Mouse (Mus musculus) midbrain, embryonic 15.5 days (tissue): ENCODE measurements at regions not wholly inside any gene's neighbourhood (a gene's known extent, or its start where the extent isn't known, plus 50 kb on each side); places are given as distances from the start of the nearest gene placed in this dataset.

ENCODE experiments used
- ATAC-seq: fragments of 200-750 bp; cut with Nextera tagmentation; replicated peaks from 2 replicates; pipeline ENCODE4 v1.8.0; 2017; ENCODE audit warnings: moderate TSS enrichment
- H3K27ac ChIP-seq: fragments of 300-500 bp; sonication (generic); 2 replicates; pipeline ENCODE4 v1.5.1; 2015; ENCODE audit warnings: mild to moderate bottlenecking, inconsistent platforms
- H3K27me3 ChIP-seq: fragments of 300-500 bp; sonication (generic); replicated peaks from 2 replicates; pipeline ENCODE4 v1.6.1; 2015; ENCODE audit warnings: inconsistent platforms
- H3K36me3 ChIP-seq: fragments of 300-500 bp; sonication (generic); replicated peaks from 2 replicates; pipeline ENCODE4 v1.6.1; 2015; ENCODE audit warnings: inconsistent platforms
- H3K4me1 ChIP-seq: fragments of 300-500 bp; sonication (generic); 2 replicates; pipeline ENCODE4 v1.6.1; 2015; ENCODE audit warnings: inconsistent platforms
- H3K4me2 ChIP-seq: fragments of 300-500 bp; sonication (generic); 2 replicates; pipeline ENCODE4 v1.6.1; 2015; ENCODE audit warnings: inconsistent platforms, mild to moderate bottlenecking, moderate library complexity
- H3K4me3 ChIP-seq: fragments of 300-500 bp; sonication (generic); 2 replicates; pipeline ENCODE4 v1.5.1; 2015; ENCODE audit warnings: mild to moderate bottlenecking, inconsistent platforms
- H3K9ac ChIP-seq: fragments of 300-500 bp; sonication (generic); 2 replicates; pipeline ENCODE4 v1.6.1; 2015; ENCODE audit warnings: mild to moderate bottlenecking, inconsistent platforms
- H3K9me3 ChIP-seq: fragments of 300-500 bp; sonication (generic); 2 replicates; pipeline ENCODE4 v1.6.1; 2016; ENCODE audit warnings: inconsistent platforms
- WGBS: fragments of 180-500 bp; shearing (Covaris S2); methylation state at CpG from one replicate; pipeline ENCODE4 v1.1.7; 2015; ENCODE audit warnings: mixed read lengths; 5-methylcytosine and 5-hydroxymethylcytosine counted together

DNA sequence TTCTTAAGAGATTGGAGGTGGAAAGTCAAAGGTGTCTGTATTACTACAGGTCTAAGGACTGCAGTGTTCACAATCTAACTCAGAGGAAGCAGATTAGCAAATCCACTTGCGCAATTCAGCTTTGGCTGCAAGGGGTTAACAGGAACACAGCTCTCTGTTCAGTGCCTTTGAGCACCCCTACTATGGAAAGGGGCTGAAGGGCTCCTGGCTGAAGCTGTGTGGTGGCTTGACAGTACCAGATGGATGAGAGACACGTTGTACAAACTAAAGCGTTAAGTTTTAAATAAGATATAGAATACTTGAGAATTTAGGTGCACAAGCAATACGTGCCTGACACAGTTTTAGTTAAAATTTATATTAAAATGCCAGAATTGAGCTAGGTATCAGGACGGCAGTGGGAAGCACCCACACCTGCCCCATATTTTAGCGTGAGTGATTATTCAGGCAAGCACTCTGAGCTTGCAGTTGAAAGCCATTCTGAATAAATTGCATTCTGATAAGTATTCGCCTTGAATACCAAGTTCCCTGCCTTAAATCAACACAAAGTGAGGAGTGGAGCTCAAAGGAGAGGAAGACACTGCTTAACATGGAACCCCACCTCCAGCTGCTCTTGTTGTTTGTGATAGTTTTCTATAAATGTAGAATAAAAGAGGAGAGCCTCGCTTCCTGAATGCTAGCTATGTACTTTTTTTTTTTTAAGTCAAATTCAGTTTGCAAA is 223.1 kb upstream of the Adamts16 start:
- WGBS = 57% methylated on average over 8 of the region's 8 CpGs
- H3K27ac ChIP-seq = no peak overlapping the region

DNA sequence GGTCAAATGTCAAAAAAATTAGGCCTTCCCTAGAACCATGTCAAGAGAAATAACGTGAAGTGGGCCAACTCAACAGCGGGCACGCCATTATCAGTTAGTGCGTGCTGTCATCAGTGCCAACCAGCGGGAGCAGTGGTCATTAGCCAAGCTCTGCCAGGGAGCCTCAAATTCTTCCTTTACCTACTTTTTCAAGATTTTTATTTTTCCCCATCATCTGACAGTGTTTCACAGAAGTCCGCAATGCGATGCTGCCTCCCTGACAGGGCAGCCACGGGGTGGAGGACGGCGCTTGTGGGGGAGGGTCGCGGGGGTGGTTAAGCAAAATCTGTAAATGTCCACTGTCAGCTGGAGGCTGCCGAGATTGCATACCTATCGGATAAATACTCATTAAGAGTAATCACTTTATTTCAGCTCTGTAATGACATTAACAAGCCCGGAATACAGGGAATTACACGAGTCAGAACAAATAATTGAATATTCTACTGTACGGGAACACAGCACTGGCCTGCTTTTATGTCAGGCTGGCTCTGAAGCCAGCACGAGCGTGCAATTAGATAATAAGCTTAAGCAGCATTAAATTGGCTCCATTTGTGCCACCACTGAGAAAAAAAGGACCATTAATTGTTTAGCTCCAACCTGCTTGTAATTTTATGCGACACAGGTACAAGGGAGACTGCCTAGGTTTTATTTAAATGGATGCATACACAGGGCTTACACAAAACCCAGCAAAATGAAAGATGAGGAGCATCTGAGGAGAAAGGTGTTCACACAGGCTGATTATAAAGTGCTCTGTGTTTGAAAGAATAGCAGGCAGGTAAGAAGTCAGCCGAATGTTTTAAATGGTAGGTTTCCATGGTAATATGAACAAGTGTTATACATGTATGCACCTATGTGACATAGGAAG is 212.0 kb upstream of the Adamts16 start:
- H3K9ac ChIP-seq = no peak overlapping the region
- no peaks in the 10 kb centered on the region for H3K27me3 ChIP-seq
- H3K27ac ChIP-seq = peak overlapping the region; percentile 70
- no peaks in the 10 kb centered on the region for H3K9me3 ChIP-seq
- WGBS = 39% methylated on average over 21 of the region's 21 CpGs
- H3K4me2 ChIP-seq = peak overlapping the region; percentile 32
- ATAC-seq = peak; percentile 84
- no peak overlapping the region for H3K4me3 ChIP-seq
- H3K4me1 ChIP-seq = peaks cover 31% of the 10 kb centered on the region
- H3K36me3 ChIP-seq = no peaks in the 10 kb centered on the region

More for the DNA sequence above, 223.1 kb upstream of the Adamts16 start:
- H3K4me2 ChIP-seq = no peak overlapping the region
- no peak overlapping the region for H3K4me3 ChIP-seq
- no peaks in the 10 kb centered on the region for H3K27me3 ChIP-seq
- H3K4me1 ChIP-seq = peaks cover 20% of the 10 kb centered on the region
- H3K9ac ChIP-seq = no peak overlapping the region
- no peaks in the 10 kb centered on the region for H3K9me3 ChIP-seq
- no peaks in the 10 kb centered on the region for H3K36me3 ChIP-seq
- ATAC-seq = 0 out of 2 replicates have a peak, but pooled peaks have one; percentile 10

DNA sequence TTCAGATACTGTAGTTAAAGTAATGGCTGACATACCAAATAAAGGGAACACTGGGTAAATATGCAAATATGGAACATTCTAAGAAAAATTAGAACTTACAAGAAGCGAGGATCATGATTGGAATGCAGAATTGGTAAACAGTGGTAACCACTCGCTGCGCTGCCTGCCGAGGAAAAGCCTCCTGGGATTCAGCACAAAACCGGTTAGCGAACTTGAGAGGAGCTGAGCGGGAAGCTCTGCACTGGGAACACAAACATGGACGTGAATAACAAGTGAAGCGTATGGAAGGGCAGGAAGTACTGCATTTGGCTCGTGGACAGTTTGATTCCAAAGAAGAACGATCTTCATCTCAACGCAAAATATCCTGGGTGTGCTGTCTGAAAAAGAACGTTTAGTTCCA is 209.0 kb upstream of the Adamts16 start:
- 29% methylated on average over 13 of the region's 13 CpGs for WGBS

DNA sequence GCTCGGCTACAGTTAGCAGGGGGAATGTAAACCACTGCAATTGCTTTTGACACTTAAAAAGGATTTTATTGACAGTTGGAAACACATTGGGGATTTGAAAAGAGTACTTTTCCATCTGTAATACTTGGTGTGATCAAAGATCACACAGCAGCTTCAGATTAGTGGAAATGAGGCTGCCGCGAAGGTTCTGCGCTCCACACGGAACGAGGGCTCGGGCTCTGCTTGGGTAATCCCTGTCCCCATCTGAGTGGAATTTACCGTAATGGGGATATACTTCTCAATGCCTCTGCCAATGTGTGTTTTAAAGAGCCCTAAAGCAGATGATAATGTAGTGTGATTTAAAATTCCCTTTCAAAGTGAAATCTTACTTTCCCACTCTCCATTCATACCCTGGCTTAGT is 194.4 kb upstream of the Adamts16 start:
- 41% methylated on average over 8 of the region's 8 CpGs for WGBS
- H3K27ac ChIP-seq = peak overlapping the region; percentile 51
- no peaks in the 10 kb centered on the region for H3K36me3 ChIP-seq
- H3K9ac ChIP-seq = no peak overlapping the region
- peak; percentile 53; the same call in 1 of the 2 replicates for ATAC-seq
- no peak overlapping the region for H3K4me3 ChIP-seq
- H3K4me2 ChIP-seq = peak overlapping the region; percentile 28
- peaks cover 16% of the 10 kb centered on the region; the same call in 1 of the 2 replicates for H3K4me1 ChIP-seq
- no peaks in the 10 kb centered on the region for H3K9me3 ChIP-seq
- H3K27me3 ChIP-seq = no peaks in the 10 kb centered on the region

More for the DNA sequence above, 209.0 kb upstream of the Adamts16 start:
- Histone ChIP-seq H3K36me3 (no peaks in the 10 kb centered on the region), H3K4me1 (peaks cover 31% of the 10 kb centered on the region), H3K9me3 (no peaks in the 10 kb centered on the region), H3K4me2 (peak overlapping the region; percentile 24; the same call in 1 of the 2 replicates), H3K27ac (no peak overlapping the region), H3K4me3 (no peak overlapping the region), H3K9ac (no peak overlapping the region), H3K27me3 (no peaks in the 10 kb centered on the region)
- ATAC-seq = no peak

DNA sequence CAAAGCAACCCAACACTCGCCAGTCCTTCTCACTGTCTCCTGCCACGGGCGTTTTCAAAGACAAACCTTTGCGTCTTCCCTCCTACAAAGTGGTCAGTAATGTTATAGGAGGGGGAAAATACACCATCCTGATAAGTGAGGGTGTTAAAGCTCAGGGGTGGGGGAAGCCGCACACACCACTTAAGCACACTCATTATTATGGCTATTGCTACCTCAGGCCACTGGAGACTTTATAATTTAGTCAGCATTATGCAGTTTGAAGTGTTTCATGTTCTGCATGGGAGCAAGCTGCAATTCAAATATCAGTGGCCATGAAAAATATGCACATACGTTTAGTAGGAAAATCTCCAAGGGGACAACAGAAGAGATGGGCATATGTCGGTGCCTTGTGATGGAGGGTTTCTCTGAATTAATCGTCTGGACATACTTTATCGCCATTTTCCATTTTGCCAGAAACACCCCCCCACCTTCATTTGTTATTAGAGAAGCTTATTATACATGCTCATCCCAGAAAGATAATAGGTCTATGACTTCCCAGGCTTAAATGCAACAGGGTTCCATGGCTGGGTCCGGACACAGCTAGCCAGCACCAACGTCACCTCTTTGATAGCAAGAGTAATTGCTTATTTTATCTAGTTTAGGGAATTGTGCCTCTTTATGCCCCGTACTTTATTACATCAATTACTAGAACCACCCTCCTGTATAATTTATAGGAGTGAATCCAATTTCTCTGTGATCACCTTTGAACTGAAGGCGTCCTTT is 193.5 kb upstream of the Adamts16 start:
- Histone ChIP-seq H3K9ac (no peak overlapping the region), H3K9me3 (no peaks in the 10 kb centered on the region), H3K36me3 (no peaks in the 10 kb centered on the region), H3K27ac (peak overlapping the region; percentile 51), H3K4me3 (no peak overlapping the region), H3K4me1 (peaks cover 16% of the 10 kb centered on the region; the same call in 1 of the 2 replicates), H3K4me2 (peak overlapping the region; percentile 28), H3K27me3 (no peaks in the 10 kb centered on the region)
- ATAC-seq = peak; percentile 74
- 32% methylated on average over 13 of the region's 13 CpGs for WGBS

DNA sequence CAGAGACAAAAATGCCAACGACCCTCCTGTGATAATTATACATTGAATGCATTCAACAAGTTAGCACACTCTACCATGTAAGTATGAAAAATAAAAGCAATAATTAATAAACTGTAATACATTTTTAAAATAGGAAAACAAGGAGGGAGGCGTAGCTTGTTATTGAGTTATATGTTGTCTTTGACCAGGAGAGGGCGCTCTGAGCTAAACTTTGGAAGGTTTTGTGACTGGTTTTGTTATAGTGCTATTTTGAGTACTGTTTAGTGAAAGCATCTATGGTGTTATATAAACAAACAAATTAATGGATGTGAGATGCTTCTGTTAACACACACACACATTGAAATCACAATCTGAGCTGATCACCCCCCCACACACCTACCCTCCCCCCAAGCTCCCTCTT is 166.6 kb upstream of the Adamts16 start:
- 19% methylated on average over 3 of the region's 3 CpGs for WGBS
- H3K4me1 ChIP-seq = no peaks in the 10 kb centered on the region
- no peaks in the 10 kb centered on the region for H3K36me3 ChIP-seq
- H3K9ac ChIP-seq = no peak overlapping the region
- peaks cover 10% of the 10 kb centered on the region for H3K27me3 ChIP-seq
- H3K27ac ChIP-seq = no peak overlapping the region
- no peaks in the 10 kb centered on the region for H3K9me3 ChIP-seq
- ATAC-seq = 0 out of 2 replicates have a peak, but pooled peaks have one; percentile 25
- no peak overlapping the region for H3K4me3 ChIP-seq
- no peak overlapping the region for H3K4me2 ChIP-seq

DNA sequence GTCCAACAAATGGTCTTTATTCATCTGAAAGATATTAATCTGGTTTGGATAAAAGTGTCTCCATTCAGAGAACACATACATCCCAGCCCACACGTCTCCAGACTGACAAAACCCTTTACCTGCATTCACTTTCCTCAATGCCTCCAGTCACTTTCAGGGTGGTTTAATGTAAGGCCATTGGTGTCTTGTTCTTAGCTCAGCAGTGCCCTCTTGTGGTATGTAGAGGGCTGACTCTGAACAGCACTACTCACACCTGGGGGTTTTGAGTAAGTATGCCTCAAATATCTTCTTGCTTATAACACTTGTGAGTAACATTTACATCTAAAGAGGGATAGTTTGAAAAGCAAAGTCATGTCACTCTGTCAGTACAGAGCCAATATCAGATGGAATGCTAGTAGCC is 164.5 kb upstream of the Adamts16 start:
- Histone ChIP-seq H3K27ac (no peak overlapping the region), H3K27me3 (peaks cover 10% of the 10 kb centered on the region), H3K9ac (no peak overlapping the region), H3K36me3 (no peaks in the 10 kb centered on the region), H3K4me1 (no peaks in the 10 kb centered on the region), H3K4me3 (no peak overlapping the region), H3K4me2 (no peak overlapping the region), H3K9me3 (no peaks in the 10 kb centered on the region)
- 19% methylated on average over 1 of the region's 1 CpGs for WGBS
- ATAC-seq = no peak; the same call in 1 of the 2 replicates

DNA sequence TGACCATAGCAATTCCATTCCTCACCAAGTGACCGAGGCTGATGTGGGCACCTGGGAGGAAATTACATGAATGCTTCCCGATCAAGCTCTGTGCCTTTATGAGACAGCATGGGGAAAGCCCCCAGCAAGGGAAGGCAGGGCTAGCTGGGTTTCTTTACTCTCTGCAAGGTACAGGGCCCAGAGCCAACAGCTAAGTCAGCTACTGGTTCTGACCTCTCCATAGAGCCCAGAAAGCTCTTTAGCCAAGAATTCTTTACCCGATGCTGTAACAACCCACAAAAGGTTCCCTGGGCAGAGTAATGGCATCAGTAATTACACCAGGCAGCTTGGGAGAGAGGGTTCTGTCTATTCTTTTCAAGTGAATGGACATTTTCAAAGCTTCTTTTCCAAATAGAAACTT is 161.9 kb upstream of the Adamts16 start:
- no peak for ATAC-seq
- 55% methylated on average over 3 of the region's 3 CpGs for WGBS
- Histone ChIP-seq H3K9ac (no peak overlapping the region), H3K4me1 (no peaks in the 10 kb centered on the region), H3K27me3 (peaks cover 10% of the 10 kb centered on the region), H3K36me3 (no peaks in the 10 kb centered on the region), H3K27ac (no peak overlapping the region), H3K4me2 (no peak overlapping the region), H3K4me3 (no peak overlapping the region), H3K9me3 (no peaks in the 10 kb centered on the region)

DNA sequence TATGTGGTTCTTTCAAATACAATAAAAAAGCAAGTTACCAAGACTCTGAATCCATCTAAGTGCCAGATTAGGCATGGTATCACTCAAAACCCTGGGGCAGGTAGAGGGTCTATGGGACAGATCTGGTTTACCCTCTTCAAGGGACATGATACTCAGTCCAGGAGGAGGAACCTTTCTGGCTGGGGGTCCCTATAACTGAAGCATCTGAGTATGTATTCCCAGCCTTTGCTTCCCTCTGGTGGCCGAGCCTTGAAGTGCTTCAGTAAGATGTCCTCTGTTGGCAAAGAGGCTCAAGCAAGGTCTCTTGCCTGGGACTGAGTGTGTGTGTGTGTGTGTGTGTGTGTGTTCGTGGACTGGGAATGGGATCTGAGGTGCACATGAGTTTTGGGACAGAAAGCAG is 159.7 kb upstream of the Adamts16 start:
- Histone ChIP-seq H3K36me3 (no peaks in the 10 kb centered on the region), H3K4me3 (no peak overlapping the region), H3K4me1 (no peaks in the 10 kb centered on the region), H3K4me2 (no peak overlapping the region), H3K9ac (no peak overlapping the region), H3K27me3 (no peaks in the 10 kb centered on the region), H3K9me3 (no peaks in the 10 kb centered on the region), H3K27ac (no peak overlapping the region)
- peak; percentile 83 for ATAC-seq
- 2% methylated on average over 2 of the region's 2 CpGs for WGBS

DNA sequence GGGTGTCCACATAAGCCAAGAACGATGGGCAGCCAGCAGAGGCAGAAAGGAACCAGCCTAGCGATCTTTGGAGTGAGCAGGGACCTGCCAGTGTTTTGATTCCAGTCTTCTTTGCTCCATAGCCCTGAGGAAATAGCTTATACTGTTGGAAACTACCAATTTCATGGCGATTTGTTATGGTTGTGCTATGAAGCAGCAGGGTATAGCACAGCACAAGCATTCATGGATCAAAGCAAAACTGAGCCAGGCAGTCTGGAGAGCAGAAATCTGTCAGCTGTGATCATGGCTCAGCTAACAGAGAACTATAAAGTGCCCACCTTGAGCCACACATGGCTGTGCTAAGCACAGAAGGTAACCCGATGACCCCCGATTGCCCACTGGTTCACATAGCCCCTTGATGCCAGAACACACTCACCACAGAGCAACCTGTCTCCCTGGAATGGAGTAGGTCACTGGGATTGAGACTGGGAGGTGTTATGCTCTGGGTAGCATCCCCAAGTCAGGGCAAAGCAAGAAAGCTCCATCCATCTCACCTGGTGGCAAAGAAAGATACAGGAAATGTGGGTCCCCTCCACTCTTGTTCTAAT is 158.9 kb upstream of the Adamts16 start:
- 60% methylated on average over 5 of the region's 5 CpGs for WGBS
- ATAC-seq = peak; percentile 59
- Histone ChIP-seq H3K27me3 (no peaks in the 10 kb centered on the region), H3K27ac (no peak overlapping the region), H3K9ac (no peak overlapping the region), H3K9me3 (no peaks in the 10 kb centered on the region), H3K4me1 (no peaks in the 10 kb centered on the region), H3K36me3 (no peaks in the 10 kb centered on the region), H3K4me3 (no peak overlapping the region), H3K4me2 (no peak overlapping the region)

DNA sequence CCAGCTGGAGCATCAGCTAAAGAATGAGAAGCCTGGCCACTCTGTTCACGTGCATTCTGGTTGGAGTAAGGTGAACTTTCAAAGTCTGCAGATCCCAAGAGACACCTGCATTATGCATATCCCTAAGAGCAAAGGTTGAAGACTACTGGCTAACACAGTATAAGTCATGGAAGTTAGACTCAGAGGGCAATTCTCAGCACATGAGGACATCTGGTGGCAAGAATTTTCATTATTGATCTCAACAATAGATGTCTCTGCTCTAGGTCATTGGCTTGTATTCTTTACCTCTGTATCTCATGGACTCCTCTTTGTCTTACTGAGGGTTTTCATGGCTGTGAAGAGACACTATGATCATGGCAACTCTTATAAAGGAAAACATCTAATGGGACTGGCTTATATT is 151.9 kb upstream of the Adamts16 start:
- H3K27ac ChIP-seq = no peak overlapping the region
- no peak overlapping the region for H3K9ac ChIP-seq
- no peaks in the 10 kb centered on the region for H3K4me1 ChIP-seq
- no peak overlapping the region for H3K4me2 ChIP-seq
- H3K9me3 ChIP-seq = no peaks in the 10 kb centered on the region
- no peak overlapping the region for H3K4me3 ChIP-seq
- no peak for ATAC-seq
- 71% methylated on average over 1 of the region's 1 CpGs for WGBS
- no peaks in the 10 kb centered on the region for H3K36me3 ChIP-seq
- no peaks in the 10 kb centered on the region for H3K27me3 ChIP-seq
